Mouse (Mus musculus) heart, adult 10 weeks (tissue): ENCODE data around the gene Trim17. TPM values are rescaled to one million over a fixed set of nuclear protein-coding genes. Genes with fewer than 3 reads are reported as not detected.

Experiments
- polyA plus RNA-seq: library from polyadenylated mRNA; stranded (reverse); fragments of 350-450 nt; fragmentation: Illumina TruSeq; extraction: RNeasy Lipid Tissue Mini Kit (QIAGEN cat#74804); gene quantifications from one replicate; pipeline ENCODE4 v1.2.3, GENCODE M21; 2014; ENCODE audit warnings: low read depth, low replicate concordance

Trim17 gene
- polyA plus RNA-seq = 0.24 TPM

GRCm38 (mm10) chr11:58954420-58955142 lies at the start of gene Trim17, which contains the start of gene Hist3h2a:
TSS of gene Trim17 (plus strand) at chr11:58954685.
TSS of gene Hist3h2a (plus strand) at chr11:58954685.

GRCm38 (mm10) chr11:58917745-58918366 lies 36.6 kb upstream of the Trim17 start, which contains the start of gene Btnl10:
TSS of gene Btnl10 (plus strand) at chr11:58917908.

GRCm38 (mm10) chr11:58938322-58939087 lies 16.0 kb upstream of the Trim17 start, which contains the start of gene Rnf187:
TSS of gene Rnf187 (minus strand) at chr11:58938916.

GRCm38 (mm10) chr11:58948542-58949479 lies 5.7 kb upstream of the Trim17 start, which contains the start of gene Hist3h2ba:
TSS of gene Hist3h2ba (plus strand) at chr11:58948920.

GRCm38 (mm10) chr11:58978027-58978705 lies 23.7 kb downstream of the Trim17 start, which contains the start of gene Trim11:
TSS of gene Trim11 (plus strand) at chr11:58978093.

Other genes starting within 250 kb of the Trim17 start
- gene Olfr318, start 230.7 kb upstream of the Trim17 start, polyA plus RNA-seq = not detected
- gene Olfr317, start 215.5 kb upstream of the Trim17 start, polyA plus RNA-seq = not detected
- not detected for gene Olfr316, start 202.0 kb upstream of the Trim17 start, polyA plus RNA-seq
- gene Olfr315, start 181.5 kb upstream of the Trim17 start, polyA plus RNA-seq = not detected
- gene Olfr314, start 171.7 kb upstream of the Trim17 start, polyA plus RNA-seq = not detected
- gene Fam183b, start 152.7 kb upstream of the Trim17 start, polyA plus RNA-seq = not detected
- not detected for gene Olfr313, start 139.7 kb upstream of the Trim17 start, polyA plus RNA-seq
- not detected for gene Olfr312, start 125.4 kb upstream of the Trim17 start, polyA plus RNA-seq
- gene Olfr311, start 115.4 kb upstream of the Trim17 start, polyA plus RNA-seq = not detected
- 2.0 TPM for gene Gm12258, start 107.5 kb upstream of the Trim17 start, polyA plus RNA-seq
- gene 2810021J22Rik, start 87.5 kb upstream of the Trim17 start, polyA plus RNA-seq = 1.9 TPM
- gene Zfp39, start 50.5 kb upstream of the Trim17 start, polyA plus RNA-seq = 2.0 TPM
- not detected for gene Btnl10, start 36.8 kb upstream of the Trim17 start, polyA plus RNA-seq
- 123 TPM for gene Rnf187, start 15.8 kb upstream of the Trim17 start, polyA plus RNA-seq
- 0.94 TPM for gene Hist3h2ba, start 5.8 kb upstream of the Trim17 start, polyA plus RNA-seq
- gene Hist3h2a, start within 50 bp of the Trim17 start, polyA plus RNA-seq = 13.8 TPM
- gene Trim11, start 23.4 kb downstream of the Trim17 start, polyA plus RNA-seq = 21.1 TPM
- 444 TPM for gene Obscn, start 181.7 kb downstream of the Trim17 start, polyA plus RNA-seq
- gene Iba57, start 209.1 kb downstream of the Trim17 start, polyA plus RNA-seq = 14.1 TPM
- 0.55 TPM for gene Gjc2, start 228.5 kb downstream of the Trim17 start, polyA plus RNA-seq
- gene Guk1, start 237.5 kb downstream of the Trim17 start, polyA plus RNA-seq = 107 TPM
- 135 TPM for gene Mrpl55, start 247.8 kb downstream of the Trim17 start, polyA plus RNA-seq